Mouse (Mus musculus): ENCODE data around the gene Pde4d.

The Pde4d gene

GRCm38 (mm10) chr13:109066581-109067159, 616.9 kb downstream of the Pde4d start:
- no peak for DNase-seq

GRCm38 (mm10) chr13:109068258-109069219, 618.8 kb downstream of the Pde4d start:
- no peak for DNase-seq

GRCm38 (mm10) chr13:109073371-109073770, 623.6 kb downstream of the Pde4d start:
- DNase-seq, result no peak

GRCm38 (mm10) chr13:109074078-109074477, 624.3 kb downstream of the Pde4d start:
- no peak for DNase-seq

- peak; percentile 9 to 52 for DNase-seq
Observed at GRCm38 (mm10) chr13:109092654-109093053, 642.9 kb downstream of the Pde4d start.

- DNase-seq, result no peak
Observed at GRCm38 (mm10) chr13:109096654-109097053, 646.9 kb downstream of the Pde4d start.

GRCm38 (mm10) chr13:109116004-109116341, 666.2 kb downstream of the Pde4d start:
- peak in 1 of 2 experiments; percentile 81 for DNase-seq

GRCm38 (mm10) chr13:109116342-109117201, 666.8 kb downstream of the Pde4d start:
- DNase-seq, result peak; percentile 87 to 90

- DNase-seq, result peak; percentile 76 to 85
Observed at GRCm38 (mm10) chr13:109117210-109117791, 667.6 kb downstream of the Pde4d start.

- DNase-seq, result peak; percentile 25 to 60
Observed at GRCm38 (mm10) chr13:109118296-109118800, 668.6 kb downstream of the Pde4d start.

GRCm38 (mm10) chr13:109121867-109122266, 672.1 kb downstream of the Pde4d start:
- no peak for DNase-seq

GRCm38 (mm10) chr13:109136405-109136804, 686.7 kb downstream of the Pde4d start:
- peak; percentile 51 to 60 for DNase-seq

GRCm38 (mm10) chr13:109158703-109159102, 709.0 kb downstream of the Pde4d start:
- no peak for DNase-seq

- DNase-seq, result no peak
Observed at GRCm38 (mm10) chr13:109168556-109169334, 719.0 kb downstream of the Pde4d start.

- DNase-seq, result no peak
Observed at GRCm38 (mm10) chr13:109169335-109169606, 719.5 kb downstream of the Pde4d start.

GRCm38 (mm10) chr13:109171688-109172087, 721.9 kb downstream of the Pde4d start:
- no peak for DNase-seq

GRCm38 (mm10) chr13:109175281-109175680, 725.5 kb downstream of the Pde4d start:
- DNase-seq, result no peak

GRCm38 (mm10) chr13:109175852-109176621, 726.3 kb downstream of the Pde4d start:
- DNase-seq, result peak; percentile 94 to 95

- DNase-seq, result no peak
Observed at GRCm38 (mm10) chr13:109181363-109181762, 731.6 kb downstream of the Pde4d start.

- no peak for DNase-seq
Observed at GRCm38 (mm10) chr13:109190652-109191051, 740.9 kb downstream of the Pde4d start.

- DNase-seq, result no peak
Observed at GRCm38 (mm10) chr13:109191176-109191575, 741.4 kb downstream of the Pde4d start.

All from cerebellum, postnatal 14 days (tissue).